Mouse (Mus musculus): ENCODE data around the gene Olfr601.
"Not testable (repeated sequence)": the region's sequence is repeated elsewhere in the genome, so short reads cannot be mapped to it uniquely, and the experiment has no call there.

Gene Olfr601

DNA sequence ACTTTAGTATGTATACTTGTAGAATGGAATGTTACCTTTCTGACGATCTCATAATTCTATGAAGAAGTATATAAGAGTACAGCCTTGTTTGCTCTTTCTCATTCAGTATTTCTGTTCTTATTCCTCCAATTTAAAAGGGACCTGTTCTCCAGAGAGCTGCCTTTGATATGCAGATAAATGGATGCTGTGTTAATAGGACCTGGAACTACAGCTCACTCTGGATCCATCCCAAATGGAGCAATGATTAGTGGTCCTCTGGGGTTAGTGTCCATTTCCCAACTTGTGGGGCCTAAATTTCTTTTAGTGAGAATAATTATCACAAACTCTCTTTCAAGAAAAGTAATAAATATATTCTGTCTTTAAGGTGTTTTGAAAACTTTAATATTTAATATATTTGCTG lies at the start of gene Olfr601:
Gene Olfr601 (minus strand): TSS at position 101 of the 400 bp plus-strand sequence.
- DNase-seq (ENCODE audit: low read depth), result no peak

DNA sequence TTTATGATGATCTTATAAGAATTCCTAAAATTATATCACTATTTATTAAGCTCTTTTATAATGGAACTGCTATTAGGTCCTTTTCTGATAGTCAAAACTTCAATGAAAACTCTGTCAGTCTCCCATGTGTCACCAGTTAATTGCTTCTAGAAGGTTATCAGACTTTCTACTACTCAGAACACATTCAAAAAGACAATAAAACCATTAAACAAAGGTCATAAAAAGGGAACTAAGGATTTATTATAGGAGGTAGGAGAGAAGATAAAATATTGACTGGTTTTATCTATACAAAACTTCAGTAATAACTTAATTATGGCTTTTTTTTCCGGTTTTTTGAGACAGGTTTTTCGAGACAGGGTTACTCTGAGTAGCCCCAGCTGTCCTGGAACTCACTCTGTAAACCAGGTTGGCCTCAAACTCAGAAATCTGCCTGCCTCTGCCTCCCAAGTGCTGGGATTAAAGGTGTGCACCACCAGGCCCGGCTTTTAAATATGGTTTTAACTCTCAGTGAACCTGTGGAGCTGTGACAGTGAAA lies 44.1 kb upstream of the Olfr601 start:
- DNase-seq (ENCODE audit: low read depth), result not testable (repeated sequence)

DNA sequence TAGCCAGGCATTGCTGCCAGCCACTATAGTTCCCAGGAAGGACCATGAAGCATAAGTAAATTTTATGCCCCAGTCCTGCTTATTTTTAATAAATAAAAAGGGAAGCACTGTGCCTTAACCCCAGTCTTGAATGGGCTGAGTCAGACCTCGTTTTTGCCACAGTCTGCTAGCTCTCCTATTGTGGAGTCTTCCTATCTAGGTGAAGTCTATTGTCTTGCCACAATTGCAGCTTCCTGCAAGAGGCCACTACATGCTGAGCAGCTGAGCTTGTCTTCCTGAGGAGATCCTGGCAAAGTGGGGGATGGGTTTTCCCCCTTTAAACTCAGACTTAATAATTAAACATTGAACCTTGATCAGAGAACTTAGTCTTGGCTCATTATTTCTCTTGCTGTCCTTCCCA lies 36.5 kb upstream of the Olfr601 start:
- DNase-seq (ENCODE audit: low read depth), result no peak

DNA sequence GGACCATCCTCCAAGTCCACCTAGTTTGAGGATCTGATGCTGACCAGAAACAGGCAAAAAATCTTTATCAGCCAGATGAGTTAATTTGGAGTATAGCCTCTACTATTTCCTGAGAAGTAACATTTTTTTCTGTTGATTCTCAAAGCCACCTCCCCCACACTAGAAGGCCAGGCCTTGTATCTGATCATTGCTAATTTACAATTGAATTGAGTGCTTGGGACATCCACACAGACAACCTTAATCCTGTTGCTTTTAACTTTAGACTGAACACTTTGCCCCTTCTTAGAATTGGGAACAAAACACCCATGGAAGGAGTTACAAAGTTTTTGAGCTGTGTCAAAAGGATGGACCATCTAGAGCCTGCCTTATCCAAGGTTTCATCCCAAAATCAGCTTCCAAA lies 35.3 kb upstream of the Olfr601 start:
- DNase-seq (ENCODE audit: low read depth), result no peak

DNA sequence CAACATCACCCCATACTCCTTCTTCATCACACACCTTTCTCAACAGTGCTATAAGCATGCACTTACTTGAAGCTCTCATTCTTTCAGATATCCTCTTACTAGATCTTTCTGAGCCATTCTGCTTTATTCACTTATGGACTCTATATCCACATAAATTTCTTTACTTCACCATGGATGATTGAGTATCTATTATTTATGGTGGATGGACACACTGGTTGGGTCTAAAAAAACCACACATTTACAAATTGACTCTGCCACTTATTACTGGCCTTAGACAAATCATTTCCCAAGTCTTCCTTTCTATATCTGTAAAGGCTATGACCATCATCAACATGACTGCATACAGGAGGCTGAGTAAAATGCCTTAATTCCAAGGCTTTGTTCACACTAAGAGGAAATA lies 23.6 kb upstream of the Olfr601 start, which contains the start of gene Olfr603:
Gene Olfr603 (minus strand): TSS at position 101 of the 400 bp plus-strand sequence.
- no peak for DNase-seq (ENCODE audit: low read depth)

DNA sequence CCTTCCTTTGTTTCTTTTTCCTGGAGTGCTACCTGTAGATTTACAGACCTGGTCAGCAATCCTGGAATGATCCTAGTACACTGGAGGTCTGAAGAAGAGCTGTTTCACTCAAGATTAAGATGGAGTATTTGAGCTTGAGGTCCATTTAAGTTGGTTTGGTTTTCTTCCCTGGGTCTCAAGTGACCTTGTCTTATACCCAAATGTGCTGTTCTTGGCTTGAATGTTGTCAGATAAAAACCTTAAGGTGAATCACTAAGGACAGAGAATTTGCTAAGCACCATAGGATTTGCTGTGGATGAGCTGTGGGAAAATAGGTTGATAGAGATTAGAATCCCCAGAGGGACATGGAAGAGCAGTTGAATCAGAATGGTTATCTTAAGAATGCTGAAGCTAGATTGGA lies 12.9 kb downstream of the Olfr601 start, which contains the start of gene Olfr600:
Gene Olfr600 (minus strand): TSS at position 101 of the 400 bp plus-strand sequence.
- DNase-seq (ENCODE audit: low read depth), result no peak

DNA sequence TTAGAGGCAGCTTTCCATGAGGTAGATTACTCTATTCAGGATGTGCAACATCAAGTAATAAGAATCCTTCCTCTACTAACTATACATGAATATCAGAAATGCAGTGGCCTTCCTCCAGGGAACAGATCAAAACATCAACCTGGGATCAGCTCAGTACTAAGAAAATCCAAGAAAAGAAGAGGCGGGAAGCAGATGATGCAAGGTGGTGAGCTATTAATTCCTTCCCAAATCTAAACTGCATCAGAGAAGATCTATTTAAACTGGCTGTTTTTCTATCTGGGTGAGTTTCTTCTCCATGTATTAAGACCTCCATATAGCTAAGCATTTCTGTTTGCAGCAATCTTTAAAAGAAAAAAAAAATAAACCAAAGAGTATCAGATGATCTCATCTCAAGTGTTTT lies 26.8 kb downstream of the Olfr601 start, which contains the start of gene Olfr599:
Gene Olfr599 (plus strand): TSS at position 301 of the 400 bp plus-strand sequence.
- no peak for DNase-seq (ENCODE audit: low read depth)

DNA sequence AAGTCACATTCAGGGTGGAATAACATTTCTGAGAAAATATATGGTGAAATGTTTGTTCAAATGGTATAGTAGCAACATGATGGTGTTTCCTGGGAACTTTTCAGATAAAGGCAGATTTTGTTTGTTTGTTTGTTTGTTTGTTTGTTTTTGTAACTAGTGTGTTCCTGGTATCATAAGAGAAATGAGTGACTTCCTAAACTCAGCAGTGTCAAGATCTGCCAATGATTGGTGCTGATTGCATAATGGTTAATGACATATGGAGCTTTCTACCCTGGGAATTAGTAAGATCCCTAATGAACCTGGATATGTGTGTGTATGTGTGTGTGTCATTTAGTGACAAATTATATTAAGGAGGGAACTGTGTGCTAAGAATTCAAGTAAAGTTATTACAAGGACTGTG lies 39.2 kb downstream of the Olfr601 start, which contains the start of gene Olfr598:
Gene Olfr598 (plus strand): TSS at position 301 of the 400 bp plus-strand sequence.
- no peak for DNase-seq (ENCODE audit: low read depth)

DNA sequence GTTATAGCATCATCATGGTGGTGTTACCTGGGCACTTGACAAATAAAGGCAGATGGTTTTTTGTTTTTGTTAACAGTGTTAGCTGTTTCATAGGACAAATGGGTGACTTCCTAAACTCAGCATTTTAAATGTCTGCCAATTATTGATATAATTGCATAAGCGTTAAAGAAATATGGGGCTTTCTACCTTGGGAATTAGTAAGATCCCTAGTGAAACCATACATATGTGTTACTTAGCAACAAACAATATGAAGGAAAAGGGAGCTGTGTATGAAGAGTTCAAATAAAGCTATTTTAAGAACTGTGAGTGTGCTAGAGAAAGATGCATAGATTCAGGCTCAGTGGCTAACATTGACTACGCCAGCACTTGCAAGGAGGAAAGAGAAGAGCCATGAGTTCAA lies 46.4 kb downstream of the Olfr601 start, which contains the start of gene Olfr597:
Gene Olfr597 (plus strand): TSS at position 301 of the 400 bp plus-strand sequence.
- DNase-seq (ENCODE audit: low read depth), result not testable (repeated sequence)
